Mouse (Mus musculus) MEL (cell line): ENCODE measurements around the gene Glrx3. TPM values are rescaled to one million over a fixed set of nuclear protein-coding genes. Genes with fewer than 3 reads are reported as not detected.

ENCODE experiments used
- DNase-seq: peaks from one replicate; pipeline ENCODE4 v3.0.0; 2011; ENCODE audit warnings: low read depth, low spot score
- H3K27ac ChIP-seq: 2 replicates; pipeline ENCODE4 v1.5.1; 2012; ENCODE audit warnings: low read depth, mild to moderate bottlenecking, control low read depth, low read length, moderate library complexity; ENCODE audit not compliant: control insufficient read depth
- H3K27me3 ChIP-seq, 2 experiments: fragments of 150-350 bp in 1 of 2; sonication (generic) in 1 of 2; 2 replicates each; pipeline ENCODE4 v1.6.1; 2012; ENCODE audit warnings: low read length in 2 of 2, mild to moderate bottlenecking in 2 of 2, improper control_type of control experiment in 1 of 2, moderate library complexity in 1 of 2; ENCODE audit not compliant: insufficient read depth in 2 of 2, control insufficient read depth in 1 of 2
- H3K36me3 ChIP-seq, 2 experiments: 2 replicates each; pipeline ENCODE4 v1.6.1; 2012 to 2014; ENCODE audit warnings: low read length in 2 of 2, improper control_type of control experiment in 1 of 2, inconsistent platforms in 1 of 2, mild to moderate bottlenecking in 1 of 2; ENCODE audit not compliant: insufficient read depth in 2 of 2, control insufficient read depth in 1 of 2
- H3K4me1 ChIP-seq, 2 experiments: fragments of 150-350 bp in 1 of 2; sonication (generic) in 1 of 2; 2 replicates each; pipeline ENCODE4 v1.6.1; 2012; ENCODE audit warnings: low read length in 2 of 2, improper control_type of control experiment in 1 of 2, mild to moderate bottlenecking in 1 of 2; ENCODE audit not compliant: insufficient read depth in 2 of 2, control insufficient read depth in 1 of 2
- H3K4me3 ChIP-seq, 2 experiments: fragments of 150-350 bp in 1 of 2; sonication (generic) in 1 of 2; 2 replicates each; pipeline ENCODE4 v1.5.1; 2012; ENCODE audit warnings: low read depth in 2 of 2, low read length in 2 of 2, mild to moderate bottlenecking in 2 of 2, moderate library complexity in 2 of 2, control low read depth in 1 of 2, improper control_type of control experiment in 1 of 2; ENCODE audit not compliant: control insufficient read depth in 1 of 2, insufficient read depth in 1 of 2
- H3K79me2 ChIP-seq: 2 replicates; pipeline ENCODE4 v1.6.1; 2012; ENCODE audit warnings: mild to moderate bottlenecking, low read length, moderate library complexity; ENCODE audit not compliant: control insufficient read depth, poor library complexity, insufficient read depth
- H3K9ac ChIP-seq: 2 replicates; pipeline ENCODE4 v1.6.1; 2012; ENCODE audit warnings: low read depth, mild to moderate bottlenecking, control low read depth, low read length, moderate library complexity; ENCODE audit not compliant: control insufficient read depth, poor library complexity, severe bottlenecking
- H3K9me3 ChIP-seq: fragments of 150-350 bp; sonication (generic); replicated peaks from 2 replicates; pipeline ENCODE4 v1.6.1; 2012; ENCODE audit warnings: mild to moderate bottlenecking, low read length, improper control_type of control experiment, moderate library complexity; ENCODE audit not compliant: insufficient read depth
- BHLHE40 ChIP-seq: IDR thresholded peaks from 2 replicates; pipeline ENCODE4 v1.6.1; 2012; ENCODE audit warnings: low read depth, mild to moderate bottlenecking, inconsistent platforms, low read length, improper control_type of control experiment, borderline replicate concordance
- CHD1 ChIP-seq: IDR thresholded peaks from 2 replicates; pipeline ENCODE4 v1.6.1; 2012; ENCODE audit warnings: low read depth, mild to moderate bottlenecking, inconsistent platforms, low read length, improper control_type of control experiment
- CHD2 ChIP-seq: IDR thresholded peaks from 2 replicates; pipeline ENCODE4 v1.6.1; 2011; ENCODE audit warnings: low read length, improper control_type of control experiment
- CTCF ChIP-seq, 3 experiments: IDR thresholded peaks in 2 of 3; conservative IDR thresholded peaks in 1 of 3; 2 replicates each; pipeline ENCODE4 v1.5.1; 2011 to 2012; ENCODE audit warnings: low read length in 3 of 3, low read depth in 2 of 3, mild to moderate bottlenecking in 2 of 3, improper control_type of control experiment in 1 of 3, inconsistent platforms in 1 of 3, mixed read lengths in 1 of 3, moderate library complexity in 1 of 3; ENCODE audit not compliant: control insufficient read depth in 1 of 3, insufficient read depth in 1 of 3, poor library complexity in 1 of 3, severe bottlenecking in 1 of 3
- E2F4 ChIP-seq: IDR thresholded peaks from 2 replicates; pipeline ENCODE4 v1.6.1; 2011; ENCODE audit warnings: low read depth, low read length, improper control_type of control experiment, borderline replicate concordance
- ELF1 ChIP-seq: IDR thresholded peaks from 2 replicates; pipeline ENCODE4 v1.6.1; 2014; ENCODE audit warnings: low read depth, mild to moderate bottlenecking, inconsistent platforms, low read length, improper control_type of control experiment, moderate library complexity
- ETS1 ChIP-seq: IDR thresholded peaks from 2 replicates; pipeline ENCODE4 v1.6.1; 2012; ENCODE audit warnings: low read depth, mild to moderate bottlenecking, inconsistent platforms, low read length, improper control_type of control experiment, moderate library complexity
- GABPA ChIP-seq: IDR thresholded peaks from 2 replicates; pipeline ENCODE4 v1.6.1; 2012; ENCODE audit warnings: low read depth, mild to moderate bottlenecking, inconsistent platforms, low read length, improper control_type of control experiment, moderate library complexity
- HCFC1 ChIP-seq: IDR thresholded peaks from 2 replicates; pipeline ENCODE4 v1.6.1; 2012; ENCODE audit warnings: low read depth, mild to moderate bottlenecking, inconsistent platforms, low read length, improper control_type of control experiment, moderate library complexity
- KAT2A ChIP-seq: conservative IDR thresholded peaks from 2 replicates; pipeline ENCODE4 v1.6.1; 2012; ENCODE audit warnings: low read depth, low read length, improper control_type of control experiment, inconsistent platforms
- MAFK ChIP-seq: IDR thresholded peaks from 2 replicates; pipeline ENCODE4 v1.6.1; 2011; ENCODE audit warnings: low read depth, mild to moderate bottlenecking, low read length, improper control_type of control experiment, borderline replicate concordance
- MAX ChIP-seq: IDR thresholded peaks from 2 replicates; pipeline ENCODE4 v1.6.1; 2011; ENCODE audit warnings: low read length, improper control_type of control experiment
- MXI1 ChIP-seq: IDR thresholded peaks from 2 replicates; pipeline ENCODE4 v1.6.1; 2011; ENCODE audit warnings: mild to moderate bottlenecking, low read depth, low read length, improper control_type of control experiment
- MYB ChIP-seq: IDR thresholded peaks from 2 replicates; pipeline ENCODE4 v1.6.1; 2011; ENCODE audit warnings: mild to moderate bottlenecking, low read depth, low read length, improper control_type of control experiment
- MYC ChIP-seq: IDR thresholded peaks from 2 replicates; pipeline ENCODE4 v1.6.1; 2011; ENCODE audit warnings: low read depth, mild to moderate bottlenecking, low read length, improper control_type of control experiment, moderate library complexity
- NELFE ChIP-seq: IDR thresholded peaks from 2 replicates; pipeline ENCODE4 v1.6.1; 2011; ENCODE audit warnings: low read depth, low read length, improper control_type of control experiment
- NRF1 ChIP-seq: IDR thresholded peaks from 2 replicates; pipeline ENCODE4 v1.6.1; 2014; ENCODE audit warnings: low read depth, mild to moderate bottlenecking, inconsistent platforms, low read length, improper control_type of control experiment, moderate library complexity; ENCODE audit not compliant: poor library complexity, insufficient read depth, severe bottlenecking
- POLR2AphosphoS5 ChIP-seq: IDR thresholded peaks from 2 replicates; pipeline ENCODE4 v1.6.1; 2012; ENCODE audit warnings: low read depth, borderline replicate concordance, mild to moderate bottlenecking, inconsistent platforms, low read length, moderate library complexity, mixed read lengths
- RCOR1 ChIP-seq: IDR thresholded peaks from 2 replicates; pipeline ENCODE4 v1.6.1; 2012; ENCODE audit warnings: low read depth, mild to moderate bottlenecking, inconsistent platforms, low read length, improper control_type of control experiment
- SIN3A ChIP-seq: IDR thresholded peaks from 2 replicates; pipeline ENCODE4 v1.6.1; 2012; ENCODE audit warnings: low read length, improper control_type of control experiment, inconsistent platforms
- SMC3 ChIP-seq: IDR thresholded peaks from 2 replicates; pipeline ENCODE4 v1.6.1; 2011; ENCODE audit warnings: low read depth, low read length, improper control_type of control experiment
- TAL1 ChIP-seq: IDR thresholded peaks from 2 replicates; pipeline ENCODE4 v1.6.1; 2012; ENCODE audit warnings: mild to moderate bottlenecking, inconsistent platforms, low read length, moderate library complexity, mixed read lengths
- TBP ChIP-seq: IDR thresholded peaks from 2 replicates; pipeline ENCODE4 v1.8.0; 2011; ENCODE audit warnings: low read depth, low read length, improper control_type of control experiment
- USF1 ChIP-seq: IDR thresholded peaks from 2 replicates; pipeline ENCODE4 v1.6.1; 2014; ENCODE audit warnings: low read depth, mild to moderate bottlenecking, inconsistent platforms, low read length, improper control_type of control experiment, moderate library complexity
- USF2 ChIP-seq, 2 experiments: IDR thresholded peaks; 2 replicates each; pipeline ENCODE4 v1.6.1; 2011 to 2012; ENCODE audit warnings: improper control_type of control experiment in 2 of 2, low read length in 2 of 2, borderline replicate concordance in 1 of 2, inconsistent platforms in 1 of 2, low read depth in 1 of 2, mild to moderate bottlenecking in 1 of 2; ENCODE audit not compliant: insufficient read depth in 1 of 2
- ZC3H11A ChIP-seq: IDR thresholded peaks from 2 replicates; pipeline ENCODE4 v1.6.1; 2012; ENCODE audit warnings: low read depth, mild to moderate bottlenecking, inconsistent platforms, low read length, improper control_type of control experiment
- ZKSCAN1 ChIP-seq: IDR thresholded peaks from 2 replicates; pipeline ENCODE4 v1.6.1; 2012; ENCODE audit warnings: low read depth, mild to moderate bottlenecking, inconsistent platforms, low read length, improper control_type of control experiment, moderate library complexity
- ZNF384 ChIP-seq: IDR thresholded peaks from 2 replicates; pipeline ENCODE4 v1.6.1; 2012; ENCODE audit warnings: low read depth, mild to moderate bottlenecking, inconsistent platforms, low read length, improper control_type of control experiment
- polyA plus RNA-seq, 2 experiments: library from polyadenylated mRNA; stranded (reverse) in 1 of 2; unstranded in 1 of 2; fragments of >175 nt in 1 of 2; fragments of >200 nt in 1 of 2; gene quantifications; 2 replicates each; pipeline versions ENCODE4 v1.2.1 to v1.2.4; 2012; ENCODE audit warnings: low replicate concordance in 2 of 2, low read depth in 1 of 2; ENCODE audit not compliant: insufficient read length in 2 of 2, insufficient read depth in 1 of 2, missing spikeins in 1 of 2
- total RNA-seq: library from RNA; depleted of rRNA; stranded (reverse); fragments of 300-350 nt; gene quantifications from 2 replicates; pipeline ENCODE4 v1.2.3, GENCODE M21; 2012

Glrx3 gene
- total and polyA plus RNA-seq, 3 experiments = 175 to 290 (median 279) TPM

DNA sequence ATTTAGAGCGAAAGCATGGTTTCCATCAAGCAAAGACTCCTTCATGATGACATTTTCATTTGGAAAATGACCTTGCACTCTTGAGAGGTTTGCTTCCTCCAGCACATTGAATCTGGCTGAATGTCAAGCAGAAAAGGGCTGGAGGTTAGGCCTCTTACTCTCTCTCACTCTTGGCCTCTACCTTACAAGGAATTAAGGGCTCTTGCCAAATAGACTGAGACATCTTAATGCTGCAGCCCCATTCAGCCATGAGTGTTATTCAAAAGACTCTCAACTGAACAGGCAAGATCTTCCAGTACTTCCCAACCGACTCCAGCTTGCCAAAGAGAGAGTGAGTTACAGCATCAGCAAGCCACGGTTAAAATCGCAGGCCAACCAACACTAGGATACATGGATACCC, 42.0 kb upstream of the Glrx3 start:
- TF ChIP-seq CHD2 = no peak
- no peak for TF ChIP-seq USF1
- TF ChIP-seq E2F4 = no peak
- TF ChIP-seq ELF1 = no peak
- no peak for TF ChIP-seq SIN3A
- TF ChIP-seq ETS1 = no peak
- no peak for TF ChIP-seq POLR2AphosphoS5
- no peak for TF ChIP-seq MAX
- no peak for TF ChIP-seq USF2 (IDR thresholded peaks at IDR 0.05; ENCODE audit: borderline replicate concordance in 1 of 2, insufficient read depth in 1 of 2, low read depth in 1 of 2, low read length in 2 of 2)
- no peak for TF ChIP-seq MYB
- TF ChIP-seq MXI1 = no peak
- no peak for TF ChIP-seq GABPA
- no peak for TF ChIP-seq KAT2A
- no peak for TF ChIP-seq ZNF384
- no peak for TF ChIP-seq NRF1
- no peak for TF ChIP-seq MYC
- TF ChIP-seq ZC3H11A = no peak
- no peak for TF ChIP-seq TBP
- TF ChIP-seq TAL1 = no peak
- no peak for TF ChIP-seq RCOR1
- TF ChIP-seq, all 39 proteins: peak for 0
- no peak overlapping the region for H3K9ac ChIP-seq
- no peak overlapping the region for H3K27ac ChIP-seq
- no peaks in the 10 kb centered on the region for H3K36me3 ChIP-seq
- no peak for DNase-seq
- H3K27me3 ChIP-seq = no peaks in the 10 kb centered on the region
- H3K79me2 ChIP-seq = no peaks in the 10 kb centered on the region
- H3K4me3 ChIP-seq = no peak overlapping the region
- H3K4me1 ChIP-seq = no peaks in the 10 kb centered on the region
- no peaks in the 10 kb centered on the region for H3K9me3 ChIP-seq

GRCm38 (mm10) chr7:137397361-137397910, 40.0 kb upstream of the Glrx3 start:
- Histone ChIP-seq H3K9ac (no peak overlapping the region), H3K79me2 (no peaks in the 10 kb centered on the region), H3K27ac (no peak overlapping the region), H3K27me3 (no peaks in the 10 kb centered on the region), H3K36me3 (no peaks in the 10 kb centered on the region), H3K9me3 (no peaks in the 10 kb centered on the region), H3K4me1 (no peaks in the 10 kb centered on the region), H3K4me3 (no peak overlapping the region)
- no peak for DNase-seq
- TF ChIP-seq MAFK (no peak), MYB (no peak), ETS1 (no peak), ELF1 (no peak), CHD1 (no peak), ZKSCAN1 (no peak), E2F4 (no peak), ZNF384 (no peak), TBP (no peak), BHLHE40 (no peak), MYC (no peak), TAL1 (no peak), SMC3 (no peak), USF1 (no peak), HCFC1 (no peak), MAX (no peak), CTCF (IDR thresholded peaks at IDR 0.05 in 2 of 3, conservative IDR thresholded peaks at IDR 0.05 in 1 of 3; ENCODE audit: control insufficient read depth in 1 of 3, insufficient read depth in 1 of 3, low read depth in 2 of 3, low read length in 3 of 3, poor library complexity in 1 of 3, severe bottlenecking in 1 of 3) (no peak), GABPA (no peak), NELFE (no peak)
